Mouse (Mus musculus): ENCODE results near the gene Esyt1.

The Esyt1 gene

GRCm38 (mm10) chr10:128488776-128489175, 36.9 kb downstream of the Esyt1 start:
- DNase-seq (ENCODE audit: low spot score in 2 of 2): no peak

GRCm38 (mm10) chr10:128487861-128488712, 37.6 kb downstream of the Esyt1 start:
- no peak for DNase-seq (ENCODE audit: low spot score in 2 of 2)

DNA sequence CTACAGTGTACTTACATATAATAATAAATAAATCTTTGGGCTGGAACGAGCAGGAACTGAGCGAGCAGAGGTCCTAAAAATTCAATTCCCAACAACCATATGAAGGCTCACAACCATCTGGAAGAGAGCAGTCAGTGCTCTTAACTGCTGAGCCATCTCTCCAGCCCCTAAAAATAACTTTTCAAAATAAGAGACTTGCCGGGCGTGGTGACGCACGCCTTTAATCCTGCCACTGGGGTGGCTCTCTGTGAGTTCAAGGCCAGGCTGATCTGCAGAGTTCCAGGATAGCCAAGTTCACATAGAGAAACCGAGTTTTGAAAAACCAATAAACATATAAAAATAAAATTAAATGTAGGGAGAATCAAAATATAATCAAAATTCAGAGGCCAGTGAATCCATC, 39.3 kb downstream of the Esyt1 start:
- no peak for DNase-seq (ENCODE audit: low spot score in 2 of 2)

GRCm38 (mm10) chr10:128474366-128474765, 51.3 kb downstream of the Esyt1 start:
- no peak for DNase-seq (ENCODE audit: low spot score in 2 of 2)

DNA sequence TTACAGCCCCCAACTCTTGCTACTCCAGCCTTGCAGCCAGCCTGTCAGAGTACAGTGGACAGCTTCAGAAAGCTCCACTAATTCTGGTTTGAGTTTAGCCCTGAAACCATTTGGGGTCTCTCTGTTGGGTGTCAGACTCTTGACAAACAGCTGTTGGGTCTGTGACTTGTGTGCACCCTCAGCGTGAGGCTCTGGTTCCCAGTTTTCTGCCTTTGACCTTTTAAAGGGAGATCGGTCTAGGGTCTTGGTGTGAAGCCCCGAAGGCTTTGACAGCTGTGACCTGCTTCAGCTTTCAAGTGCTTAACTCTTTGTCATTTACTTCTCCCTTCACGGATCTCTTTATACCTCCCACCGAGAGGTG, 65.4 kb downstream of the Esyt1 start:
- DNase-seq (ENCODE audit: low spot score in 2 of 2): no peak

Data from urinary bladder, adult 18-20 months (tissue).